Mouse (Mus musculus) G1E-ER4 (cell line): Measurements from ENCODE around the gene Gfpt2. TPM values are rescaled to one million over a fixed set of nuclear protein-coding genes. Genes with fewer than 3 reads are reported as not detected.

Experiments used
- GATA1 ChIP-seq: IDR thresholded peaks from one replicate; pipeline ENCODE4 v1.8.0; 2012; ENCODE audit warnings: low read length, inconsistent platforms
- polyA plus RNA-seq: library from polyadenylated mRNA; stranded (reverse); fragments of >175 nt; gene quantifications from 2 replicates; pipeline ENCODE4 v1.2.3, GENCODE M21; 2012

Gene Gfpt2
- polyA plus RNA-seq, 1 experiment = 0.71 TPM

DNA sequence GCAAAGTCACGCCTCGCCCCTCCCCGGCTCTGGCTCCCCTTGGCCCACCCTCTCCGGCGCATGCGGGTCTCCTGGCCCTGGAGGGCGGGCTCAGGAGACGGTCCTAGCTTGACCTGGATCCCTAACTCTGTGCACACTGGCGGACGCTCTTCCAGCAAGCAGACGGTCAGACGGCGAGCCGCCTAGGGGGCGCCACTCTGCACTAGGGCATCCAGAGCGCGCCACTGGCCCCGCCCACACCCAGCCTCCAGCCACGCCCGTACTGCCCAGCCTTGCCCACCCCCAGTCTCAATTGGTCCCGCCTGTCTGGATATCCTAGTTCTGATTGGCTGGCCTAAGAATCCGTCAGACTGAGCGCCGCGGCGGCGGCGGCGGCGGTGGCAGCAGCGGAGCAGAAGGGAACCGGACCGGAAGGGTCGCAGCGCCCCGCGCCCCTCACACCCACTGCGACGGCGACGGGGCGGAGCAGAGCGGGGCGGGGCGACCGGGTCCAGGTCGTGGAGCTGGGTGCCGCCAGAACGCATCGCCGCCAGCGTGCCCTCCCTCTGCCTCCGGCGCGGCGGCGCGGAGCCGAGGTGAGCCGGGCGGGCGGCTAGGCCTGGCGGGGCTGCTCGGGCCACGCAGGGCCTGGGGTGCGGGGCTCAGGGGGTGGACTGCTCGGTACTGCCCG, 52.6 kb downstream of the Gfpt2 start, which contains the start of gene Mapk9:
Gene Mapk9 (plus strand): TSS at position 351 of the 670 bp plus-strand sequence.
- TF ChIP-seq GATA1 = no peak

DNA sequence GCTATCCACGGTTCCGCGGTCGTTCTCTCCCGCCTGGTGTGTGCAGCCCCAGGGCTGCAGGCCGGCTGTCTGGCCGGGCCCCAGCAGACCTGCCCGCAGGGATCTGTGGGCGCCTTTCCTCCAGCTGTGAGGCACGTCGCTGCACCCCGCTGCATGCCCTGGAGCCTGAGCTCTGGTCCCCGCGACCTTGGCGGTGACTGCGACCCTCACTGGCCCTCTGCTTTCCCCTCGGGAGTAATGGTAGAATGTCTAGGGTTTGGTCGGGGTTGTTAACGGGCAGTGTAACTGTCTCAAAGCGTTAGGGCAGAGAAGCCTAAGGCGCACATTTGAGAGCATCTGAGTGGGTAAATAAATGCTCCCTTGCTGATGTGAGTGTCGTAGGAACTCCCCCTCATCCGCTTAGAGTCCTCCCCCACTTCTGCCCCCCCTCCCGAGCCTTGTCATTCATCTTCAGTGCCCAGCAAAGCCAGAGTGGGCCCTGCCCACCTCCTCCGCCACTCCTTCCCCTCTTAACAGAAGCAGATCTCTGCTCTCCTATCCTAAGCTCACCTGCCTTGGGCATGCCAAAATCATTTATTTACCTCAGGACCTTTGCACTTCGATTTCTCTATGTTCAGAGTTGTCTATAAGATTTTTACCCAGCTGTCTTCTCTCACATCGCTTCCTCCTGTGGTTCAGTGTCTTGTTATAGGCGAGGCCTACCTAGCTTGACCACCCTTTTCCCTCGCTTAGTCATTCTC, 53.3 kb downstream of the Gfpt2 start:
- no peak for TF ChIP-seq GATA1

DNA sequence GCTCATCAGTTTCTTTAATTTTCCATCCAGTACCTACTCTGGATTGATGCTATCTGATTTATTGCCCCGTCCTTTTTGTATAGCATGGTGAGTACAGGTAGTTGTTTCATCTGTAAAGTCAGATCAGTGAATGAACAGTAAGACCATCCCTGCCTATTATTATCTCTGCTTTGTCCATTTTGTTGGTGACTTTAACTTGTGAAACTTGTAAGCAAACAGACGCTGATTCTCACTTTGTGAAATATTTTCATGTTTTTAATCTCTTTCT, 53.8 kb downstream of the Gfpt2 start:
- TF ChIP-seq GATA1 = no peak

DNA sequence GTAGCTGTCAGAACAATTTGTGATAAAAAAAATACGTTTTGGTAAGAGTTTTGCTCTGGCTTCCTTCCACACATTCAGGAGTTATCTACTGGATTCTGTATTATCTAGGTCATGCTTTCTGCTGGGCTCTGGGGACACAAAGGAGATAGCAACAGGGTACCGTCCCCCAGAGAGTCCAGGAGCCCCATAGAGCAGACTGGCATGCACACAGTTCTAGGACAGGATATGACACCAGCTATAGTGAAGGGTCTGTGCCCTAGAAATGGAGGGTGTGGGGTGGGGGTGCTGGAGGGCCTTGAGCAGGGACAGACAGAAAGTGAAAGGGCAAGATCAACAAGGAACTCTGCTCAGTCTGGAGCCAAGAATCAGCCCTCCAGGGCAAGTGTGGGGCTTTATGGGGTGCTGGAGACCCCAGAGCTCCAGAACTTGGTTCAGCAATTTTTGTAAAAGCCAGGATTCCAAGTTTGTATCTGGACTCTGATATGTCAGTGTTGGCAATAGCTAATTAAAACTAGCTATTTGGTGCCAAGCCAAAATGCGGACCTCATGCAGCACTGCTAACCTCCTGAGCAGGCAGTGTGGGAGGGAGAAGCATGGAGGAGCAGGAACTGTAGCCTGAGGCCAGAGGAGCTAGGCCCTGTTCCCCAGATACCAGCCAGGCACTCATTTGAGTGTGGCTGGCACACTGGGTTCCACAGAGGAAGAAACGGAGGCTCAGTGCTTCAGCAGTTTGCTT, 54.3 kb downstream of the Gfpt2 start:
- TF ChIP-seq GATA1 = no peak

DNA sequence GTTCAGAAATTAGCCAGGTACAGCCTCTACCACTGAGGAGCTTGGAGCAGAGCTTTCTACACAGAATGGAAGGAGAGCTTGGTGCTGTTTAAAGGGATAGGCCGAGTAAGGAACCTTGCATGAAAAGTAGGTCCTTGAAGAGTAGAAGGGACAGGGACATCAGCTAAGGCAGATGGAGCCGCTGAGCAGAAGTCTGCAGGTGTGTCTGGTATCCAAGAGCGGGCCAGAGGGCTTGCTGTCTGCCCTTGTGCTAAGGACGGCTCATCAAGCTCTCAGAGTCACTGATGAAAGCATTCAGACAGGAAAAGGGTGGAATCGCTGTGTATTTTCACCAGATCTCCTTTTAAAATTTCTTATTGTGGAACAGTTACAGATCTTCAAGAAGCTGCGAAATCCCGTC, 56.4 kb downstream of the Gfpt2 start:
- no peak for TF ChIP-seq GATA1

DNA sequence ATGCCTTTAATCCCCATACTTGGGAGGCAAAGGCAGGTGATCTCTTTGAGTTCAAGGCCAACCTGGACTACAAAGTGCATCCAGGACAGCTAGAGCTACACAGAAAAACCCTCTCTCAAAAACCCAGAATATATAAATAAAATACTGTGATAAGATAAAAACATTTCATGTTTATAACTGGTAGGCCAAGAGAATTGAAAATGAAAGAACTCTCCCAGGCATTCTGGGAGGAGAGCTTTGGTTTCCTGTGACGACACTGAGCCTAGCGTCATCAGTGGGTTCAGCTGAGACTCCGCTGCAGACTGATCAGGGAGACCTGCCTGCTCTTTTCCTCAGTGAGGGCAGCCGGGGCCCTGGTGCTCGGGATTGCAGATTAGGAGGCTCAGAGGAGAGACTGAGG, 61.2 kb downstream of the Gfpt2 start:
- TF ChIP-seq GATA1 = no peak

DNA sequence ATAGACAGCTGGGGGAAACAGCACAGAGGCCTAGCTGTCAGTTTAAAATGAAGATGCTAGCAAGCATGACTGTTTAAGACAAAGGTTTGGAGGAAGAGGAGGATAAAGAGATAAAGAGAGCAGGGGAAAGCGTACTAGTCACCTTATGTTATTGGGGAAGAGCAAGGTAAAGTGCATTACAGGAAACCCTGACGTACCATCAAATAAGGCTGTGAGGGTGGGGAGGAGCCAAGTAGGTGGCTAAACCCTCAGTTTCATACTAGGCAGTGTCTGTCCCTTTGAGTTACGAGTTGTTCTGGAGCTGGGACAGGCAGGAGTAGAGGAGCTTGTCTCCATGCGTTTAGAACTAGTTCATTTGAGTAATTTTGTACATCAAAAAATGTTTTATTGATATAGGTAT, 67.2 kb downstream of the Gfpt2 start:
- TF ChIP-seq GATA1 = no peak

DNA sequence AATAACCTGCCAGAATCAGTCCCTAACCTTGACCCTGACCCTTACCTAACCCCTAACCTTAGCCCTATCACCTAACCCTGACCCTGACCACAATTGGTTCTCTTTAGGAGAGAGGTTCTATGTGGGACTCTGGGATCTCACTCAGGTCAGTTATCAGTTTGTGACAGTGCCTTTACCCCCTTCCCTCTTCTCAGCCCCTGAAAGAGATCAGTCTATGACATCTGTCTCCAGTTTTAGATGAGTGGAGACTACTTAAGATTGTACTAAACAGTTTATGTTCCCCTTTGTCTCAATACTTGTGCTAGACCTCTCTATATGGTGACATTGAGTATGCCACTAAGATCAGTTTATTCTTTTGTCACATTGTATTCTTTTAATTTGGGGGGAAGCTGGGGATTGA, 69.9 kb downstream of the Gfpt2 start:
- TF ChIP-seq GATA1 = no peak

DNA sequence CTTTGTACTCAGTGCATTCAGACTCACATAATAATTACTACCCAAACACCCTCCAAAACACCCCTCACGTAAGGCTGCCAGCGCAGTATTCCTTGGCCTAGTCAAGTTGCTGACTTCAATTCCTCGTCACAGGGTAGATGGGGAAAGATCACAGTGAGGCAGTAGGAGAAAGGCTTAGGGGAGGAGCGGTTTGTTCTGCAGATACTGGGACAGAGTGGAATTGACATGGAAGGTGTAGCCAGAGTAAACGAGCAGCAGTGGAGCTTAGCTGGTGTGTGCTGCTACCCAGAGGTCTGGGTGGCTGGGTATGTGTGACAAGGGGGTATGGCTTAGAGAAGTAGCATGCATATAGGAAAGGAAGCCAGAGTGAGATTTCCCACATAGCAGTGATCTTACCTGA, 73.3 kb downstream of the Gfpt2 start:
- TF ChIP-seq GATA1 = no peak

DNA sequence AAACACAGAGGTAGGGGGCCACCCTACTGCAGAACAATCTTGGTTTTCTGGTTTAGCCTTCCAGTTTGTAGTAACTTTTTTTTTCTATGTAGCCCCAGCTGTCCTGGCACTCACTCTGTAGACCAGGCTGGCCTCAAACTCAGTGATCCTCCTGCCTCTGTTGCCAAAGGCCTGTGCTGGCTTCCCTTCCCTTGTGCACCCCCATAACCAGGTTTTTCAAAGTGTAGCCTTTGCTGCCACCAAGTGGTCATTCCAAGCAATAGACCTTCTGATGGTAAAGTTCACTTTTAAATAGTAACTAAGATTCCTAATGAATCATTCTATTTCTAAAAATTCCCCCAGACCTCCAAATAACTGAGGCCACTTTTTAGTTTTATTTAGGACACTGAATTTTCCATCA, 75.8 kb downstream of the Gfpt2 start:
- no peak for TF ChIP-seq GATA1

DNA sequence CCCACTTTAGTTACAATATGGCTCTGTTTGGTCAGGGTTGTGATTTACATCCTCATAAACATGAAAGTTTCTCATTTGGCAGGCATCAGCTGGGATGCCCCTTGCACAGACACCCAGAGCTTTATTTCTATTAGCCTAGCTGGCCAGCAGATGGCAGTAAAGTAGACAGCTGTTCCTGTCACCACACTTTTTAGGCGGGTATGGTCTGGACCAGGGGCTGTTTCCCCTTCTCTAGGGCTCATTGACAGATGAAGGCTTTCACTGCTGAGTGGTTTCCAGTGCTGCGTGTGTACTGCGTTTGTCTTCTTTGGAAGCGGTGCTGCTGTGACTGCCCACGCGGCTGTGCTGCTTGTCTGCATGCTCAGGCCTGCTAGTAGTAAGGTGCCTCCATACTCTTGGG, 77.9 kb downstream of the Gfpt2 start:
- TF ChIP-seq GATA1 = no peak

DNA sequence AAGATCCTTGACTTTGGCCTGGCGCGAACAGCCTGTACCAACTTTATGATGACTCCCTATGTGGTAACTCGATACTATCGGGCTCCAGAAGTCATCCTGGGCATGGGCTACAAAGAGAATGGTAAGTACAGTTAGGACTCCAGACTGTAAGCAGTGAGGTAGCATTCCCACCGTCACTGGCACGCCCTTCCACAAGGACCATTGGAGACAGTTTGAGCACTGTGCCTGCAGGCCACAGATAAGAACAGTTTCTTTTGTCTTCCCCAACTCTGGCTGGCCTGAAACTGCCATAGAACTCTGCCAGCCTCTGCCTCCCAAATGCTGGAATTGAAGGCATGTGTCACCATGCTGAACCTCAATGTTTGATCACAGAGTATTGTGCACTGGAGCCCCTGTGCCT, 78.8 kb downstream of the Gfpt2 start:
- TF ChIP-seq GATA1 = no peak

DNA sequence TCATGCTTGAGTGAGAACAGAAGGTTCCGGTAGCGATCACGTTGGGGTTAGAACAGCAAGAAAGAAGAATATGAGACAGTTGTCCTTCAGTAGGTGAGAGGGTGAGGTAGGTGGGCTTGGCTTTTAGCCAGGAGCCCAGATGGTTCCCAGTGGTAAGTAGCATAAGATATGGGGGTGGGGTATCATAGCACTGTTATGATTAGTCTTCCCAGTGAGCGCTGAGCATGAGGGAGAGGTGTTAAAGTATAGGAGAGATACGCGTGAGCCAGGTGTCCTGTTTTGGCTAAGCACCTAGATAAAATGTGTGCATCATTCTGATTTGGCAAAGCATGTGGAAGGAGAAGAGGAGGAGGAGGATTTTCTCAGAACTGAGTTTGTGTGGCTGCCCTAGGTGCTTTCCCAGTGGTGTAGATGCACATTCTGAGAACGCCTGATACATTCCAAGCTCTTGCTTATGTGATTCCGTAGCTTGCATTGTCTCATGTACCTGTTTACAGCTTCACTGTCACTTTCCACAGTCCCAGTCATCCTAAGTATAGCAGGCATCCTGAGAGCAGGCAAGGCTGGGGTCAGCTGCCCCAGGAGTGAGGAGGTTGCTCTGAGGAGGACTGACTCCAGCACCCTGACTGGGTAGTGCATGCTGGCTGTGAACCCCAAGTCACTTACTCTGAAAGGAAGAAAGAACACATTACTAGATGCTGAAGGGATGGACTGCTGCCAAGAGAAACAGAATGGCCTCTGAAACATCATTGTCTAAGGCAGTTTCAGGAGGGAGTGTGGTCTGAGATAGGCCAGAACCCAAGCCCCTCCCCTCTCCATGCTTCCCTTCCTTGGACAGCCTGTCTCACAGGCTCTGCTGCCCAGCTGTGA, 83.2 kb downstream of the Gfpt2 start:
- TF ChIP-seq GATA1 = no peak

DNA sequence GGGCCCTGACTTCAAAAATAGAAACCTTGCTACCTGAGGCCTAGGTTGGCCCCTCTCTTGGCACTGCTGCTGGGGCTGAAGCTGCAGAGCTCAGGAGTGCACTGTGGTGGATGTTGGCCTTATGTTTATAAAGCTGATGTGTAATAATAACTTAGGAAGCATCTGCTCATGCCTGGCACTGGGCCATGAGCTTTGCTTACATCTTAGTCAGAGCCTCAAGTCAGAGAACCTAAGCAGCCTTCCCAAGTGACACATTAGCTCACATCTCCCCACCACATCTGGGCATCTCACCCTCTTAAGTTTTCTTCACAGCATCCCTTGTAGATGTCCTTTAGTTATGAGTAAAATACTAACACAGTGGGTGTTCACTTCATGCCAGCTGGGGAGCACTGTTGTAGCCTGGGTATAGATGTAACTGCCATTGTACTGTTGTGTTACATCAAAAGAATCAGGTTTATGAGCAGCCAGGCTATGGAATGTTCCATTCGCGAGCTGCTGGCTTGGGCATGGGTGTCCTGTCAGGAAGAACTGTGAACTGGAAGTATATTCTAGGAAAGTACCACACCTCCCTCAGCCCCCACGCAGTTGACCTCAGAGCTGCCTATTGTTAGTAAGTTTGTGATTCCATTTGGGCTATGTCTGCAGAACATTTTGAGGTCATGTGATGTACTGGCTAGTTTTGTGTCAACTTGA, 86.1 kb downstream of the Gfpt2 start:
- TF ChIP-seq GATA1 = no peak

DNA sequence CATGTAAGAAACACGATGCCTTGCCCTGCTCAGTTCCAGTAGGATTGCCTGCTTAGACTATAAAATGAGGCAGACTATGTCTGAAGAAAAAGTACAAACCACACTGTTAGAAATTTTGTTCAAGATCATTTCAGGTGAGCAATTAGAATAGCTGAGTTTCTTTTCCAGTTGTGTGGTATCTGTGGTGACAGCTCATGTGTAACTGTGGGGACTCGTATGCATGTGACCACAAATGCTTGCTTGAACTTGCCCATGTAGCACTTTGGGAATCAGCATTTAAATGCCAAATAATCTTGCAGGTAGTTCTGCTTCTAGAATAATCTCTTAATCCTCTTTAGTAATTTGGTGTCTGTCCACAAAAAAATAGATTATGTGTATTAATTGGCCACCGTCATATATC, 89.4 kb downstream of the Gfpt2 start:
- no peak for TF ChIP-seq GATA1

Other genes starting within 250 kb of the Gfpt2 start
- not detected in 2 replicates for gene Olfr1380, start 237.3 kb upstream of the Gfpt2 start, polyA plus RNA-seq
- gene Flt4, start 184.9 kb upstream of the Gfpt2 start, polyA plus RNA-seq = 0.03 TPM in 1 of 2 replicates, not detected in the other
- gene Scgb3a1, start 130.6 kb upstream of the Gfpt2 start, polyA plus RNA-seq = not detected in 2 replicates
- 41.5 and 58.5 TPM in 2 replicates for gene Cnot6, start 81.5 kb upstream of the Gfpt2 start, polyA plus RNA-seq
- 10.0 and 10.4 TPM in 2 replicates for gene Mapk9, start 52.6 kb downstream of the Gfpt2 start, polyA plus RNA-seq
- 0.03 TPM in 1 of 2 replicates, not detected in the other for gene Rasgef1c, start 107.7 kb downstream of the Gfpt2 start, polyA plus RNA-seq
- 18.0 and 24.3 TPM in 2 replicates for gene Rnf130, start 231.2 kb downstream of the Gfpt2 start, polyA plus RNA-seq